Mouse (Mus musculus): Measurements from ENCODE around the gene Proser2.

- TF ChIP-seq CTCF (IDR thresholded peaks at IDR 0.05; ENCODE audit: extremely low read depth, insufficient read depth, low read length) = no peak
- TF ChIP-seq POLR2A (IDR thresholded peaks at IDR 0.05; ENCODE audit: extremely low read depth, insufficient read depth, low read length) = no peak
Observed at GRCm38 (mm10) chr2:6098924-6099323, 31.1 kb downstream of the Proser2 start.
